Mouse (Mus musculus) MEL (cell line): ENCODE measurements at regions not wholly inside any gene's neighbourhood (a gene's known extent, or its start where the extent isn't known, plus 50 kb on each side); places are given as distances from the start of the nearest gene placed in this dataset.
A peak's percentile ranks its signal among the peaks of the same experiment; 100 is the strongest.

Experiments used
- DNase-seq: peaks from one replicate; pipeline ENCODE4 v3.0.0; 2011; ENCODE audit warnings: low read depth, low spot score
- H3K27ac ChIP-seq: 2 replicates; pipeline ENCODE4 v1.5.1; 2012; ENCODE audit warnings: low read depth, mild to moderate bottlenecking, control low read depth, low read length, moderate library complexity; ENCODE audit not compliant: control insufficient read depth
- H3K27me3 ChIP-seq, 2 experiments: fragments of 150-350 bp in 1 of 2; sonication (generic) in 1 of 2; 2 replicates each; pipeline ENCODE4 v1.6.1; 2012; ENCODE audit warnings: low read length in 2 of 2, mild to moderate bottlenecking in 2 of 2, improper control_type of control experiment in 1 of 2, moderate library complexity in 1 of 2; ENCODE audit not compliant: insufficient read depth in 2 of 2, control insufficient read depth in 1 of 2
- H3K36me3 ChIP-seq, 2 experiments: 2 replicates each; pipeline ENCODE4 v1.6.1; 2012 to 2014; ENCODE audit warnings: low read length in 2 of 2, improper control_type of control experiment in 1 of 2, inconsistent platforms in 1 of 2, mild to moderate bottlenecking in 1 of 2; ENCODE audit not compliant: insufficient read depth in 2 of 2, control insufficient read depth in 1 of 2
- H3K4me1 ChIP-seq, 2 experiments: fragments of 150-350 bp in 1 of 2; sonication (generic) in 1 of 2; 2 replicates each; pipeline ENCODE4 v1.6.1; 2012; ENCODE audit warnings: low read length in 2 of 2, improper control_type of control experiment in 1 of 2, mild to moderate bottlenecking in 1 of 2; ENCODE audit not compliant: insufficient read depth in 2 of 2, control insufficient read depth in 1 of 2
- H3K4me3 ChIP-seq, 2 experiments: fragments of 150-350 bp in 1 of 2; sonication (generic) in 1 of 2; 2 replicates each; pipeline ENCODE4 v1.5.1; 2012; ENCODE audit warnings: low read depth in 2 of 2, low read length in 2 of 2, mild to moderate bottlenecking in 2 of 2, moderate library complexity in 2 of 2, control low read depth in 1 of 2, improper control_type of control experiment in 1 of 2; ENCODE audit not compliant: control insufficient read depth in 1 of 2, insufficient read depth in 1 of 2
- H3K79me2 ChIP-seq: 2 replicates; pipeline ENCODE4 v1.6.1; 2012; ENCODE audit warnings: mild to moderate bottlenecking, low read length, moderate library complexity; ENCODE audit not compliant: control insufficient read depth, poor library complexity, insufficient read depth
- H3K9ac ChIP-seq: 2 replicates; pipeline ENCODE4 v1.6.1; 2012; ENCODE audit warnings: low read depth, mild to moderate bottlenecking, control low read depth, low read length, moderate library complexity; ENCODE audit not compliant: control insufficient read depth, poor library complexity, severe bottlenecking
- H3K9me3 ChIP-seq: fragments of 150-350 bp; sonication (generic); replicated peaks from 2 replicates; pipeline ENCODE4 v1.6.1; 2012; ENCODE audit warnings: mild to moderate bottlenecking, low read length, improper control_type of control experiment, moderate library complexity; ENCODE audit not compliant: insufficient read depth
- BHLHE40 ChIP-seq: IDR thresholded peaks from 2 replicates; pipeline ENCODE4 v1.6.1; 2012; ENCODE audit warnings: low read depth, mild to moderate bottlenecking, inconsistent platforms, low read length, improper control_type of control experiment, borderline replicate concordance
- CHD2 ChIP-seq: IDR thresholded peaks from 2 replicates; pipeline ENCODE4 v1.6.1; 2011; ENCODE audit warnings: low read length, improper control_type of control experiment
- GATA1 ChIP-seq: IDR thresholded peaks from 2 replicates; pipeline ENCODE4 v1.6.1; 2011; ENCODE audit warnings: low read depth, low read length, improper control_type of control experiment
- MAFK ChIP-seq: IDR thresholded peaks from 2 replicates; pipeline ENCODE4 v1.6.1; 2011; ENCODE audit warnings: low read depth, mild to moderate bottlenecking, low read length, improper control_type of control experiment, borderline replicate concordance
- MAZ ChIP-seq: IDR thresholded peaks from 2 replicates; pipeline ENCODE4 v1.6.1; 2012; ENCODE audit warnings: low read depth, mild to moderate bottlenecking, inconsistent platforms, low read length, improper control_type of control experiment
- RAD21 ChIP-seq: IDR thresholded peaks from 2 replicates; pipeline ENCODE4 v1.6.1; 2011; ENCODE audit warnings: mild to moderate bottlenecking, low read depth, low read length, improper control_type of control experiment
- RCOR1 ChIP-seq: IDR thresholded peaks from 2 replicates; pipeline ENCODE4 v1.6.1; 2012; ENCODE audit warnings: low read depth, mild to moderate bottlenecking, inconsistent platforms, low read length, improper control_type of control experiment
- SMC3 ChIP-seq: IDR thresholded peaks from 2 replicates; pipeline ENCODE4 v1.6.1; 2011; ENCODE audit warnings: low read depth, low read length, improper control_type of control experiment
- TAL1 ChIP-seq: IDR thresholded peaks from 2 replicates; pipeline ENCODE4 v1.6.1; 2012; ENCODE audit warnings: mild to moderate bottlenecking, inconsistent platforms, low read length, moderate library complexity, mixed read lengths
- TBP ChIP-seq: IDR thresholded peaks from 2 replicates; pipeline ENCODE4 v1.8.0; 2011; ENCODE audit warnings: low read depth, low read length, improper control_type of control experiment
- UBTF ChIP-seq: IDR thresholded peaks from 2 replicates; pipeline ENCODE4 v1.6.1; 2012; ENCODE audit warnings: low read depth, mild to moderate bottlenecking, inconsistent platforms, low read length, improper control_type of control experiment, moderate library complexity, borderline replicate concordance; ENCODE audit not compliant: insufficient read depth
- ZKSCAN1 ChIP-seq: IDR thresholded peaks from 2 replicates; pipeline ENCODE4 v1.6.1; 2012; ENCODE audit warnings: low read depth, mild to moderate bottlenecking, inconsistent platforms, low read length, improper control_type of control experiment, moderate library complexity

GRCm38 (mm10) chrX:12373670-12374069, 213.5 kb upstream of the Bcor start:
- H3K27me3 ChIP-seq: peaks cover 3 to 4% of the 10 kb centered on the region in 2 experiments; a peak in 3 of 4 replicates
- no peaks in the 10 kb centered on the region for H3K79me2 ChIP-seq
- H3K27ac ChIP-seq: no peak overlapping the region
- no peak overlapping the region for H3K4me3 ChIP-seq
- no peak for TF ChIP-seq RCOR1
- TF ChIP-seq TBP: no peak
- TF ChIP-seq BHLHE40: no peak
- no peak for TF ChIP-seq ZKSCAN1
- peak; percentile 8 for DNase-seq
- no peaks in the 10 kb centered on the region for H3K36me3 ChIP-seq
- no peaks in the 10 kb centered on the region for H3K4me1 ChIP-seq
- no peak overlapping the region for H3K9ac ChIP-seq
- H3K9me3 ChIP-seq: no peaks in the 10 kb centered on the region

- Histone ChIP-seq H3K27ac (no peak overlapping the region), H3K9me3 (no peaks in the 10 kb centered on the region), H3K4me3 (no peak overlapping the region), H3K36me3 (no peaks in the 10 kb centered on the region), H3K9ac (no peak overlapping the region), H3K27me3 (peaks cover 3 to 4% of the 10 kb centered on the region in 2 experiments; a peak in 3 of 4 replicates), H3K4me1 (no peaks in the 10 kb centered on the region), H3K79me2 (no peaks in the 10 kb centered on the region)
- TF ChIP-seq UBTF (no peak), ZKSCAN1 (no peak)
- DNase-seq: no peak
These were observed 211.8 kb upstream of the Atp6ap2 start for GRCm38 (mm10) chrX:12375796-12376195.

- H3K27me3 ChIP-seq: peaks cover 3 to 4% of the 10 kb centered on the region in 2 experiments; a peak in 3 of 4 replicates
- no peaks in the 10 kb centered on the region for H3K79me2 ChIP-seq
These were observed 211.2 kb upstream of the Atp6ap2 start for GRCm38 (mm10) chrX:12376238-12376980.

More at GRCm38 (mm10) chrX:12376238-12376980, 211.2 kb upstream of the Atp6ap2 start:
- no peaks in the 10 kb centered on the region for H3K9me3 ChIP-seq
- H3K4me1 ChIP-seq: no peaks in the 10 kb centered on the region
- TF ChIP-seq SMC3: no peak
- no peak for TF ChIP-seq ZKSCAN1
- no peak for TF ChIP-seq MAFK
- TF ChIP-seq GATA1: no peak
- no peak for TF ChIP-seq RAD21
- no peak for TF ChIP-seq MAZ
- no peak for TF ChIP-seq CHD2
- no peak for TF ChIP-seq TAL1
- no peak overlapping the region for H3K9ac ChIP-seq
- DNase-seq: no peak
- no peak overlapping the region for H3K4me3 ChIP-seq
- no peak overlapping the region for H3K27ac ChIP-seq
- no peaks in the 10 kb centered on the region for H3K36me3 ChIP-seq
